Comparison of ENCODE assay signal across 10 mouse cellular contexts in genomic region chr14:7888811-7889651, GRCm38 (mm10).
DNase-seq lines count a peak whose midpoint lies in the region; ATAC-seq lines count a peak whose summit lies in the region.
"Had no signal": no experiment of that assay in that cellular context is flagged by ENCODE, and none has a peak within 500 bp of the region (broad histone marks: within the 10 kb centered on the region; RNA-seq: fewer than 3 reads in every experiment).

No protein-coding gene starts in this region.

- ATAC-seq in heart, embryonic 11.5 days (replicated peaks; ENCODE audit: insufficient number of reproducible peaks, low FRiP score, low TSS enrichment) = no peak
- ATAC-seq in embryonic facial prominence, embryonic 15.5 days (ENCODE audit: insufficient number of reproducible peaks, low FRiP score, low TSS enrichment, low read depth) = peak; percentile 83
- ATAC-seq in intestine, embryonic 14.5 days (replicated peaks; ENCODE audit: low FRiP score, low TSS enrichment, low read depth) = peak; percentile 63
- ATAC-seq in limb, embryonic 11.5 days (ENCODE audit: insufficient number of reproducible peaks, low FRiP score, low TSS enrichment, low read depth) = peak; percentile 70
- ATAC-seq in neural tube, embryonic 15.5 days (ENCODE audit: low FRiP score) = peak; percentile 82
- ATAC-seq: Patski had no signal

- no peaks in the 10 kb centered on the region for H3K9me3 ChIP-seq in heart, embryonic 11.5 days (replicated peaks; ENCODE audit: control insufficient read depth, low read length)
- H3K9me3 ChIP-seq in embryonic facial prominence, embryonic 15.5 days (replicated peaks) = no peaks in the 10 kb centered on the region
- no peaks in the 10 kb centered on the region for H3K9me3 ChIP-seq in intestine, embryonic 14.5 days (ENCODE audit: control insufficient read depth, low read length)
- H3K9me3 ChIP-seq in limb, embryonic 11.5 days (ENCODE audit: control insufficient read depth, low read length) = no peaks in the 10 kb centered on the region
- no peaks in the 10 kb centered on the region for H3K9me3 ChIP-seq in neural tube, embryonic 15.5 days (replicated peaks)

- no peak overlapping the region for H3K4me3 ChIP-seq in heart, embryonic 11.5 days (ENCODE audit: low read depth, low read length)
- H3K4me3 ChIP-seq in embryonic facial prominence, embryonic 15.5 days (replicated peaks) = no peak overlapping the region
- H3K4me3 ChIP-seq in intestine, embryonic 14.5 days (ENCODE audit: low read depth, low read length) = no peak overlapping the region
- H3K4me3 ChIP-seq in limb, embryonic 11.5 days (ENCODE audit: low read depth, low read length) = no peak overlapping the region
- no peak overlapping the region for H3K4me3 ChIP-seq in neural tube, embryonic 15.5 days (replicated peaks)

- H3K36me3 ChIP-seq in heart, embryonic 11.5 days (ENCODE audit: control insufficient read depth, insufficient read depth, low read length) = peaks cover 32% of the 10 kb centered on the region
- peaks cover 56% of the 10 kb centered on the region for H3K36me3 ChIP-seq in embryonic facial prominence, embryonic 15.5 days
- peaks cover 74% of the 10 kb centered on the region for H3K36me3 ChIP-seq in intestine, embryonic 14.5 days (ENCODE audit: control insufficient read depth, insufficient read depth, low read length)
- H3K36me3 ChIP-seq in limb, embryonic 11.5 days (ENCODE audit: control insufficient read depth, insufficient read depth, low read length) = peaks cover 27% of the 10 kb centered on the region
- peaks cover 59% of the 10 kb centered on the region for H3K36me3 ChIP-seq in neural tube, embryonic 15.5 days

- intact Hi-C loops in heart, postnatal 25 days (cut with DNase I) = no loop called here

- WGBS in heart, embryonic 11.5 days (ENCODE audit: insufficient replicate concordance) = 79% methylated on average over 11 of the region's 11 CpGs
- 35% methylated on average over 11 of the region's 11 CpGs for WGBS in embryonic facial prominence, embryonic 15.5 days
- 48% methylated on average over 11 of the region's 11 CpGs for WGBS in intestine, embryonic 14.5 days
- 53% methylated on average over 11 of the region's 11 CpGs for WGBS in limb, embryonic 11.5 days
- WGBS in neural tube, embryonic 15.5 days = 26% methylated on average over 11 of the region's 11 CpGs

- H3K27me3 ChIP-seq in heart, embryonic 11.5 days (ENCODE audit: control insufficient read depth, insufficient read depth, low read length) = no peaks in the 10 kb centered on the region
- H3K27me3 ChIP-seq in embryonic facial prominence, embryonic 15.5 days = no peaks in the 10 kb centered on the region
- H3K27me3 ChIP-seq in intestine, embryonic 14.5 days (replicated peaks; ENCODE audit: control insufficient read depth, insufficient read depth, low read length) = no peaks in the 10 kb centered on the region
- no peaks in the 10 kb centered on the region for H3K27me3 ChIP-seq in limb, embryonic 11.5 days (ENCODE audit: control insufficient read depth, insufficient read depth, low read length)
- H3K27me3 ChIP-seq in neural tube, embryonic 15.5 days (replicated peaks) = no peaks in the 10 kb centered on the region
- H3K27me3 ChIP-seq: Patski had no signal

- H3K9ac ChIP-seq in heart, embryonic 11.5 days (ENCODE audit: low read depth, low read length) = no peak overlapping the region
- H3K9ac ChIP-seq in embryonic facial prominence, embryonic 15.5 days = no peak overlapping the region
- H3K9ac ChIP-seq in intestine, embryonic 14.5 days (ENCODE audit: low read length) = peak overlapping the region; percentile 23; the same call in 1 of the 2 replicates
- H3K9ac ChIP-seq in limb, embryonic 11.5 days (ENCODE audit: low read length) = peak overlapping the region; percentile 40; the same call in 1 of the 2 replicates
- no peak overlapping the region for H3K9ac ChIP-seq in neural tube, embryonic 15.5 days (replicated peaks)

- H3K4me2 ChIP-seq in heart, embryonic 11.5 days = no peak overlapping the region
- 0 out of 2 replicates have a peak overlapping the region, but pooled peaks have one; percentile 19 for H3K4me2 ChIP-seq in embryonic facial prominence, embryonic 15.5 days (replicated peaks)
- H3K4me2 ChIP-seq in intestine, embryonic 14.5 days (ENCODE audit: low read length) = 0 out of 2 replicates have a peak overlapping the region, but pooled peaks have one; percentile 2
- H3K4me2 ChIP-seq in limb, embryonic 11.5 days (ENCODE audit: low read depth, severe bottlenecking) = no peak overlapping the region
- H3K4me2 ChIP-seq in neural tube, embryonic 15.5 days = peak overlapping the region; percentile 32

- 0 out of 2 replicates have a peak overlapping the region, but pooled peaks have one; percentile 22 for H3K27ac ChIP-seq in heart, embryonic 11.5 days (ENCODE audit: low read depth, low read length)
- H3K27ac ChIP-seq in embryonic facial prominence, embryonic 15.5 days (replicated peaks) = peak overlapping the region; percentile 94
- H3K27ac ChIP-seq in intestine, embryonic 14.5 days (ENCODE audit: low read depth) = peak overlapping the region; percentile 87
- H3K27ac ChIP-seq in limb, embryonic 11.5 days (replicated peaks; ENCODE audit: low read depth, low read length) = peak overlapping the region; percentile 91
- peak overlapping the region; percentile 88 for H3K27ac ChIP-seq in neural tube, embryonic 15.5 days (replicated peaks)
- H3K27ac ChIP-seq: macrophage had no signal

- no peak for DNase-seq in heart, postnatal 25 days (ENCODE audit: low spot score)
- peak; percentile 28 for DNase-seq in T-cell, adult 2 months (ENCODE audit: low spot score)
- peak; percentile 71 for DNase-seq in intestine, embryonic 14.5 days (ENCODE audit: low spot score)
- peak; percentile 40 for DNase-seq in limb, embryonic 11.5 days (ENCODE audit: low spot score)
- no peak for DNase-seq in urinary bladder, adult 18-20 months (ENCODE audit: low spot score in 2 of 2)

- H3K4me1 ChIP-seq in heart, embryonic 11.5 days (ENCODE audit: control insufficient read depth, insufficient read depth, low read length) = no peaks in the 10 kb centered on the region
- H3K4me1 ChIP-seq in embryonic facial prominence, embryonic 15.5 days = peaks cover 23% of the 10 kb centered on the region
- H3K4me1 ChIP-seq in intestine, embryonic 14.5 days (replicated peaks; ENCODE audit: control insufficient read depth, insufficient read depth, low read length) = peaks cover 18% of the 10 kb centered on the region
- peaks cover 11% of the 10 kb centered on the region; the same call in 1 of the 2 replicates for H3K4me1 ChIP-seq in limb, embryonic 11.5 days (ENCODE audit: control insufficient read depth, insufficient read depth, low read length)
- peaks cover 34% of the 10 kb centered on the region for H3K4me1 ChIP-seq in neural tube, embryonic 15.5 days

Comparison
In these comparisons a context has a peak if more than half of its experiments do, and no peak if none do; other contexts are left out.
1. H3K27ac ChIP-seq: peak in every context shown above with its lines; median percentile 94 in embryonic facial prominence, embryonic 15.5 days; 91 in limb, embryonic 11.5 days; 88 in neural tube, embryonic 15.5 days; 87 in intestine, embryonic 14.5 days; 22 in heart, embryonic 11.5 days.
2. H3K4me2 ChIP-seq: peak in embryonic facial prominence, embryonic 15.5 days (single experiment), intestine, embryonic 14.5 days (single experiment) and neural tube, embryonic 15.5 days (single experiment); none in heart, embryonic 11.5 days (single experiment) and limb, embryonic 11.5 days (single experiment).
3. H3K9ac ChIP-seq: peak in intestine, embryonic 14.5 days (single experiment) and limb, embryonic 11.5 days (single experiment); none in heart, embryonic 11.5 days (single experiment), embryonic facial prominence, embryonic 15.5 days (single experiment) and neural tube, embryonic 15.5 days (single experiment).
4. DNase-seq: peak in T-cell, adult 2 months (single experiment), intestine, embryonic 14.5 days (single experiment) and limb, embryonic 11.5 days (single experiment); none in heart, postnatal 25 days (single experiment) and urinary bladder, adult 18-20 months (0 of 2).